Mouse (Mus musculus) kidney, adult 9 months (tissue): Measurements from ENCODE around the gene C2cd5.

Experiments
- DNase-seq: peaks from one replicate; pipeline ENCODE4 v3.0.0; 2022

The C2cd5 gene

GRCm38 (mm10) chr6:142972205-142972604 lies 127.7 kb downstream of the C2cd5 start:
- DNase-seq, result no peak

- no peak for DNase-seq
Observed at GRCm38 (mm10) chr6:142967407-142967806, 132.5 kb downstream of the C2cd5 start.

GRCm38 (mm10) chr6:142964531-142965385 lies 135.2 kb downstream of the C2cd5 start:
- DNase-seq, result peak; percentile 87

GRCm38 (mm10) chr6:142964076-142964530 lies 135.8 kb downstream of the C2cd5 start, which contains the start of gene St8sia1:
TSS of gene St8sia1 (minus strand) at chr6:142964452.
- DNase-seq, result peak; percentile 63

GRCm38 (mm10) chr6:142963480-142964075 lies 136.4 kb downstream of the C2cd5 start:
- DNase-seq, result no peak

- DNase-seq, result peak; percentile 38
Observed at GRCm38 (mm10) chr6:142962881-142963280, 137.1 kb downstream of the C2cd5 start.

- DNase-seq, result peak; percentile 48
Observed at GRCm38 (mm10) chr6:142962476-142962875, 137.5 kb downstream of the C2cd5 start.

- peak; percentile 31 for DNase-seq
Observed at GRCm38 (mm10) chr6:142961721-142962455, 138.1 kb downstream of the C2cd5 start.
